Mouse (Mus musculus): ENCODE data around the gene Gm49318. TPM values are rescaled to one million over a fixed set of nuclear protein-coding genes. Genes with fewer than 3 reads are reported as not detected.

Gene Gm49318
- polyA plus RNA-seq, 1 experiment from 2014 or later, result not detected

GRCm38 (mm10) chr9:22051958-22052254 is 19.2 kb downstream of the Gm49318 start, which contains the start of gene Elavl3:
Gene Elavl3, minus strand, starts transcription at chr9:22052023.
- H3K27ac ChIP-seq (replicated peaks), result no peak within 1 kb of the TSS
- ATAC-seq (ENCODE audit: insufficient read depth), result no peak
- H3K9ac ChIP-seq, result no peak within 1 kb of the TSS
- 0 out of 2 replicates have a peak, but pooled peaks cover 1% of the 10 kb centered on the region for H3K36me3 ChIP-seq (replicated peaks)
- peak within 1 kb of the TSS; percentile 33 for H3K4me3 ChIP-seq (replicated peaks)
- 0 out of 2 replicates have a peak, but pooled peaks cover 3% of the 10 kb centered on the region for H3K9me3 ChIP-seq (replicated peaks)
- peaks cover 45% of the 10 kb centered on the region for H3K4me1 ChIP-seq (replicated peaks)
- 2% methylated on average over 28 of the region's 28 CpGs for WGBS (ENCODE audit: insufficient replicate concordance)
- H3K4me2 ChIP-seq, result peak within 1 kb of the TSS; percentile 56
- H3K27me3 ChIP-seq, result peaks cover 91% of the 10 kb centered on the region

- WGBS (ENCODE audit: insufficient replicate concordance), result 2% methylated on average over 66 of the region's 67 CpGs
- Histone ChIP-seq H3K9ac (no peak overlapping the region), H3K27me3 (peaks cover 91% of the 10 kb centered on the region), H3K4me2 (peak overlapping the region; percentile 56), H3K36me3 (replicated peaks) (no peaks in the 10 kb centered on the region), H3K4me3 (replicated peaks) (peak overlapping the region; percentile 33), H3K4me1 (replicated peaks) (peaks cover 45% of the 10 kb centered on the region), H3K9me3 (replicated peaks) (0 out of 2 replicates have a peak, but pooled peaks cover 3% of the 10 kb centered on the region), H3K27ac (replicated peaks) (no peak overlapping the region)
- no peak for ATAC-seq (ENCODE audit: insufficient read depth)
Observed at GRCm38 (mm10) chr9:22051161-22051957, 19.7 kb downstream of the Gm49318 start.

GRCm38 (mm10) chr9:22050351-22050889 is 20.6 kb downstream of the Gm49318 start:
- H3K9ac ChIP-seq, result no peak overlapping the region
- peak; percentile 56 for ATAC-seq (ENCODE audit: insufficient read depth)

GRCm38 (mm10) chr9:22049721-22050270 is 21.3 kb downstream of the Gm49318 start:
- Histone ChIP-seq H3K9ac (no peak overlapping the region), H3K4me1 (replicated peaks) (peaks cover 39% of the 10 kb centered on the region), H3K27ac (replicated peaks) (no peak overlapping the region), H3K4me2 (no peak overlapping the region), H3K27me3 (peaks cover 91% of the 10 kb centered on the region), H3K4me3 (replicated peaks) (no peak overlapping the region), H3K9me3 (replicated peaks) (0 out of 2 replicates have a peak, but pooled peaks cover 3% of the 10 kb centered on the region), H3K36me3 (replicated peaks) (no peaks in the 10 kb centered on the region)
- no peak for ATAC-seq (ENCODE audit: insufficient read depth)
- 41% methylated on average over 4 of the region's 4 CpGs for WGBS (ENCODE audit: insufficient replicate concordance)

More at GRCm38 (mm10) chr9:22050351-22050889, 20.6 kb downstream of the Gm49318 start:
- Histone ChIP-seq H3K27me3 (peaks cover 92% of the 10 kb centered on the region), H3K9me3 (replicated peaks) (0 out of 2 replicates have a peak, but pooled peaks cover 3% of the 10 kb centered on the region), H3K4me2 (peak overlapping the region; percentile 56), H3K36me3 (replicated peaks) (no peaks in the 10 kb centered on the region), H3K4me1 (replicated peaks) (peaks cover 45% of the 10 kb centered on the region), H3K27ac (replicated peaks) (no peak overlapping the region), H3K4me3 (replicated peaks) (peak overlapping the region; percentile 33)
- WGBS (ENCODE audit: insufficient replicate concordance), result 3% methylated on average over 43 of the region's 43 CpGs

- Histone ChIP-seq H3K36me3 (replicated peaks) (no peaks in the 10 kb centered on the region), H3K9ac (no peak overlapping the region), H3K4me1 (replicated peaks) (peaks cover 35% of the 10 kb centered on the region), H3K27ac (replicated peaks) (no peak overlapping the region), H3K27me3 (peaks cover 91% of the 10 kb centered on the region), H3K9me3 (replicated peaks) (0 out of 2 replicates have a peak, but pooled peaks cover 3% of the 10 kb centered on the region), H3K4me3 (replicated peaks) (no peak overlapping the region), H3K4me2 (no peak overlapping the region)
- no peak for ATAC-seq (ENCODE audit: insufficient read depth)
- 61% methylated on average over 11 of the region's 11 CpGs for WGBS (ENCODE audit: insufficient replicate concordance)
Observed at GRCm38 (mm10) chr9:22049315-22049714, 21.7 kb downstream of the Gm49318 start.

GRCm38 (mm10) chr9:22047329-22047728 is 23.7 kb downstream of the Gm49318 start:
- Histone ChIP-seq H3K27me3 (peaks cover 73% of the 10 kb centered on the region), H3K4me1 (replicated peaks) (peaks cover 32% of the 10 kb centered on the region), H3K9me3 (replicated peaks) (0 out of 2 replicates have a peak, but pooled peaks cover 3% of the 10 kb centered on the region), H3K9ac (no peak overlapping the region), H3K27ac (replicated peaks) (no peak overlapping the region), H3K4me2 (no peak overlapping the region), H3K4me3 (replicated peaks) (no peak overlapping the region), H3K36me3 (replicated peaks) (no peaks in the 10 kb centered on the region)
- 31% methylated on average over 9 of the region's 9 CpGs for WGBS (ENCODE audit: insufficient replicate concordance)
- ATAC-seq (ENCODE audit: insufficient read depth), result no peak

- Histone ChIP-seq H3K9me3 (replicated peaks) (no peaks in the 10 kb centered on the region), H3K9ac (no peak overlapping the region), H3K4me2 (no peak overlapping the region), H3K4me3 (replicated peaks) (no peak overlapping the region), H3K4me1 (replicated peaks) (no peaks in the 10 kb centered on the region), H3K27me3 (peaks cover 26% of the 10 kb centered on the region), H3K27ac (replicated peaks) (no peak overlapping the region), H3K36me3 (replicated peaks) (no peaks in the 10 kb centered on the region)
- ATAC-seq (ENCODE audit: insufficient read depth), result no peak
- WGBS (ENCODE audit: insufficient replicate concordance), result 39% methylated on average over 2 of the region's 2 CpGs
Observed at GRCm38 (mm10) chr9:22041832-22042231, 29.2 kb downstream of the Gm49318 start.

GRCm38 (mm10) chr9:22037826-22038225 is 33.2 kb downstream of the Gm49318 start:
- Histone ChIP-seq H3K4me3 (replicated peaks) (no peak overlapping the region), H3K9ac (no peak overlapping the region), H3K27me3 (peaks cover 17% of the 10 kb centered on the region), H3K27ac (replicated peaks) (no peak overlapping the region), H3K4me1 (replicated peaks) (no peaks in the 10 kb centered on the region), H3K9me3 (replicated peaks) (no peaks in the 10 kb centered on the region), H3K36me3 (replicated peaks) (no peaks in the 10 kb centered on the region), H3K4me2 (no peak overlapping the region)
- ATAC-seq (ENCODE audit: insufficient read depth), result no peak
- WGBS (ENCODE audit: insufficient replicate concordance), result 56% methylated on average over 10 of the region's 10 CpGs

- H3K9me3 ChIP-seq (replicated peaks), result no peaks in the 10 kb centered on the region
- H3K27me3 ChIP-seq, result peaks cover 14% of the 10 kb centered on the region
- no peak overlapping the region for H3K27ac ChIP-seq (replicated peaks)
- 50% methylated on average over 6 of the region's 6 CpGs for WGBS (ENCODE audit: insufficient replicate concordance)
- H3K4me1 ChIP-seq (replicated peaks), result no peaks in the 10 kb centered on the region
- no peak overlapping the region for H3K4me3 ChIP-seq (replicated peaks)
- H3K4me2 ChIP-seq, result no peak overlapping the region
- H3K9ac ChIP-seq, result no peak overlapping the region
- H3K36me3 ChIP-seq (replicated peaks), result no peaks in the 10 kb centered on the region
- no peak for ATAC-seq (ENCODE audit: insufficient read depth)
Observed at GRCm38 (mm10) chr9:22035300-22036044, 35.6 kb downstream of the Gm49318 start.

- Histone ChIP-seq H3K9ac (no peak overlapping the region), H3K9me3 (replicated peaks) (no peaks in the 10 kb centered on the region), H3K4me2 (no peak overlapping the region), H3K27me3 (peaks cover 1% of the 10 kb centered on the region), H3K27ac (replicated peaks) (no peak overlapping the region), H3K36me3 (replicated peaks) (no peaks in the 10 kb centered on the region), H3K4me1 (replicated peaks) (0 out of 2 replicates have a peak, but pooled peaks cover 2% of the 10 kb centered on the region), H3K4me3 (replicated peaks) (no peak overlapping the region)
- ATAC-seq (ENCODE audit: insufficient read depth), result no peak
- 73% methylated on average over 9 of the region's 9 CpGs for WGBS (ENCODE audit: insufficient replicate concordance)
Observed at GRCm38 (mm10) chr9:22030386-22030785, 40.7 kb downstream of the Gm49318 start.

GRCm38 (mm10) chr9:22028467-22028866 is 42.6 kb downstream of the Gm49318 start:
- WGBS (ENCODE audit: insufficient replicate concordance), result 39% methylated on average over 7 of the region's 7 CpGs
- Histone ChIP-seq H3K27me3 (no peaks in the 10 kb centered on the region), H3K9ac (no peak overlapping the region), H3K4me2 (no peak overlapping the region), H3K27ac (replicated peaks) (no peak overlapping the region), H3K4me3 (replicated peaks) (no peak overlapping the region), H3K4me1 (replicated peaks) (0 out of 2 replicates have a peak, but pooled peaks cover 2% of the 10 kb centered on the region), H3K9me3 (replicated peaks) (no peaks in the 10 kb centered on the region), H3K36me3 (replicated peaks) (no peaks in the 10 kb centered on the region)
- ATAC-seq (ENCODE audit: insufficient read depth), result no peak

Data from liver, embryonic 15.5 days (tissue).